Mouse (Mus musculus) fat pad, adult 2 months (tissue): ENCODE measurements around the gene Itgb7.

Source experiments
- DNase-seq: peaks from one replicate; pipeline ENCODE4 v3.0.0-alpha.2; 2011; ENCODE audit warnings: low read depth, low spot score; ENCODE audit errors: extremely low read depth

Itgb7 gene

DNA sequence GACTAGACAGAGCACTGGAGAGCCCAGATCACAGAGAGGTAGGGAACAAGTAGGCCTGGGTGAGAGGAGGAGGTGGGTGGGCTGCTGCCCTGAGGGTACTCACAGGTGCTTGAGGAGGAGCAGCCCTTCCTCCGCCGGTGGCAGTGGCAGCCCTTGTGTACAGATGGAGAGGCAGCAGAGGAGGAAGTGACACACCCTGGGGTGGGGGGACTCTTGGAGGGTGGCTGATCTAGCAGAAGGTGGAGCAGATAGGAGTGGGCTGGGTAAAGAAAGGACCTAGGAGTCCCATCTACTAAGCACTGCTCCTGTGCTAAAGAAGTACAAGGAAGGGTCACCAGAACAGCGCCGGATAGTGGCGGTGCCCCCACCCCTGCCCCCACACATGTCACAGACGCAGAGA lies at the start of gene Itgb7:
Itgb7 (minus strand) TSS at position 197 of the 400 bp plus-strand sequence.
- DNase-seq = no peak

GRCm38 (mm10) chr15:102280623-102281022 lies 48.9 kb upstream of the Itgb7 start:
- DNase-seq = no peak

- DNase-seq = no peak
Measured at GRCm38 (mm10) chr15:102279783-102280520, 48.2 kb upstream of the Itgb7 start.

DNA sequence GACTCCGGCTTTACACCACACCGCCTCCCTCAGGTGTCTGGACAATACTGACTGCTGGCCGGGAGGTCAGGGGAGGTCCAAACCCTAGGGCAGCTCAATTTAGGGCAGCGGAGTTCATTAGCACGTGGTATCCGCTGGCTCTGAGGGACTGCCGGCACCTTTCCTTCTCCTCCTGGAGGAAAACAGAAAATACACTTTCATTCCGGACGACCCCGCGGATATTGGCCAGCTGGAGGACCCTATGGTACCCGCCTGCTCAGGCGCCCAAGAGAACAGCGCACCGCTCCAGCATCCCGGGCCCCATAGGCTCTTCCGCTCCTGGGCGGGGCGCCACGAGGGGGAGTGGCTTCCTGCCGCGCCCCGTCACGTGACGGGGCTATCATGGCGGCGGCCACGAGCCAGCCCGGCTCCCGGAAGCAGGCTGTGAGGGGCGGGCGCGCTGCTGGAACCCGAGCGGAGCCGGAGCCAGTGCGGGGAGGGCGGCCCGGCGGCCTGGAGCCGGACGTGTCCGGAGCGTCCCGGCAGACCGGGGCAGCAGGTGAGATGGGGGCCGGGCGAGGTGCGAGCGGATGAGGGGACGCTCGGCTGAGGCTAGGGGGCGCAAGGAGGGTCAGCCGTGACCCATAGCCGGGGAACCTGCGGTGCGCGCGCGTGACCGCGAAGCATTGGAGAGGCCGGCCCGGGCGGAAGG lies 47.5 kb upstream of the Itgb7 start, which contains the start of gene Mfsd5:
Mfsd5 (plus strand) TSS at position 363 of the 691 bp plus-strand sequence.
- no peak for DNase-seq

GRCm38 (mm10) chr15:102278726-102279091 lies 47.0 kb upstream of the Itgb7 start:
- no peak for DNase-seq

- DNase-seq = no peak
Measured at GRCm38 (mm10) chr15:102273982-102274716, 42.4 kb upstream of the Itgb7 start.

DNA sequence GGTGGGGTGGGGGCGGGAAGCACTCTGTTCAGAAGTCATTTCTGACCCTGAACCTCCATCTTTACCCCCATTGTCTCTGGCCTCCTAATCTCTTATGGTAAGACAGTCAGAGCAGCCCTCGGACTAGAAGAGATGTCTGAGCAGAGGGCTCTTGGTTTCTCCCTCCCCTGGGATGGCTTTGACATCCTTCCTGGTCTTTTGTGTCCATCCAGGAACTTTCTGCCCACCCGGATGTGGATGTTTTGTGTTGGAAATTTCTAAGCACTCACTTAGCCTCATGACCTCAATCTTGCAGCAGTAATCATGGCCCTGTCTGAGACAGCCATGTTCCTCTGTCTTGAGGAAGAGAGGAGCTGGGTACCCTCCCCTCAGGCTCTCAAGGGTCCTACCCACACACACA lies 39.7 kb upstream of the Itgb7 start:
- no peak for DNase-seq

GRCm38 (mm10) chr15:102270274-102270960 lies 38.7 kb upstream of the Itgb7 start, which contains the start of gene Gm9918:
Gene Gm9918, plus strand, starts transcription at chr15:102270563.
- DNase-seq = no peak

GRCm38 (mm10) chr15:102265548-102265947 lies 33.8 kb upstream of the Itgb7 start:
- DNase-seq = no peak

- DNase-seq = no peak
Measured at GRCm38 (mm10) chr15:102263037-102263436, 31.3 kb upstream of the Itgb7 start.

GRCm38 (mm10) chr15:102262582-102262981 lies 30.8 kb upstream of the Itgb7 start:
- DNase-seq = peak; percentile 82

DNA sequence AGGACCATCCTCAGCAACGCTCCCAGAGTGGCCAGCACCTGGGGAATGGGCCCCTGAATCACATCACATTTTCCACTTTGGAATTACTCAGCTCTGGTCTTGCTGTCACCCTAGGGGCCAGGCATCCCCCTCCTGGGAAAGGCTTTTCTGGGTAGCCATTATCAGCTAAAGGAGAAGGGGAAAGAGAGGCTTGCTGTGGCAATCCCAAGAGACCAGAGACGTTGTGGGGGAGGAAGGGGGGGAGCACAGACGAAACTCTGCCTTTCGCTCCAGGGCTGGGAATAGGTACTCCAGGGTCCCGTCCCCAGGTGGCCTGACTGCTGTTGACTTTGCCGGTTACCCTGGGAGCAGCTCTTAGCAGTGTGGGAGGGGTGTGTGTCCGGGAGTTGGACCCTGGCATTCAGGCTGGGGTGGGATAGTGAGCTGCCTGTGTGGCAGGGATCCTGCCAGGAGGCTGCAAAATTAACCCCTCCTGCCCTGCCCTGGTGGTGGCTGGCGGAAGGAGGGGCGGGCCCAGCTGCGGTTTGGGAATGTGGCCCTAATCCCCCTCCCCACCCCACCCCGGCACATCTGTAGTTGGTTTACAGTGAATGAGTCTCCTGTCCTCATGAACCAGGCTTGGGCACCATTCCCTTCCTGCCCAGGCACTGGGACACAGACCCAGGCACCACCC lies 27.0 kb upstream of the Itgb7 start:
- no peak for DNase-seq

- no peak for DNase-seq
Measured at GRCm38 (mm10) chr15:102258076-102258470, 26.3 kb upstream of the Itgb7 start.

- DNase-seq = no peak
Measured at GRCm38 (mm10) chr15:102257202-102258075, 25.7 kb upstream of the Itgb7 start, which contains the start of gene Rarg. Gene Rarg, minus strand, starts transcription at chr15:102257517.

- no peak for DNase-seq
Measured at GRCm38 (mm10) chr15:102256431-102257201, 24.9 kb upstream of the Itgb7 start.

DNA sequence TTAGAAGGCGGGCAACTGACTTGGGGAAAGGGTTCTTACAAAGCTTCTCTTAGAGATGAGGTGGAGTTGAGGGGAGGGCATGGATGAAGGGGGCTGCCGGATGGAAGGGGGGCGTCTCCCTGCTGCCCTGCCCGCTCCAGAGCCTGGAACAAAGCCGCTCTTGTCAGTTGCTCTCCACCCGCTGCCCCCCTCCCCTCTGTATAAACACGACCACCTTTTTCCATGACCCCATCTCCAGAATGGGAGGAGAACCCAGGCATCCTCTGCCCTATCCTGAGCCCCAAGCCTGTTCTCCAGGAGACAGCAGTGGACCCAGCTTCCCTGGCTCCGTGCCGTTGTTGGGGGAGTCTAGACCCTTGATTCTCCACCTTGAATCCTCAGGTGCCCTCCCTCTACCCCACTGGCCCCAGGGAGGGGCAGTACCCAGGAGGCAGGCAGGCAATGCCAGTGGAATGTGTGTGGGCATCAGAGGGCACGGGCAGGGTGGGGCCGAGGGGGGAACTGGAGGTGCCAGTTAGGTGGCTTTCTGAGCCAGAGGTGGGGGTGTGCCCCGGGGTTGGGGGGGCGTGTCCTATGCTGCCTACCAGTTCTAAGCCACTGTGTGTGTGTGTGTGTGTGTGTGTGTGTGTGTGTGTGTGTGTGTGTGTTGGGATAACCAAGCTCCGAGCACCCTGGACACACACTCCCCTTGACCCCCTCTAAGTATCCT lies 24.0 kb upstream of the Itgb7 start:
- no peak for DNase-seq

DNA sequence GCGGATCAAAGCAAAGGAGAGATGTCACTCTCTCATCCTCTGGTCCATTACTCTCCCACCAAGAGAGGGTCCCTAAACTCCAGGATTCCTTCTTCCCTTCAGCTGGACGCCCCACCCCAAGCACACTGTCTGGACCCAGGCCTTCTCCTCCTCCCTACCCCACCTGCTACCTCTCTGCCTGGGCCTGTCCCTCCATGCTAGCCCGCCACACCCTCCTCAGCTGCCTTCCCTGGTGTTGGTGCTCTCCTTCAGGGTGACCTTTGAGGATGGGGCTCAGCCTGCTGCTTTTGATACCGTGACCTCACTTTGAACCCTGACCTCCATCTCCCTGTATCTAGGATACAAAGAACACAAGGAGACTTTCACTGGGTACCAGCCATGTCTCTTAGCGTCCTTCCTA lies 18.8 kb upstream of the Itgb7 start:
- no peak for DNase-seq

GRCm38 (mm10) chr15:102249967-102250366 lies 18.2 kb upstream of the Itgb7 start:
- DNase-seq = no peak
